Mouse (Mus musculus) T-helper 17 cell (primary cell): Measurements from ENCODE around the gene Armcx4.
"Not testable (repeated sequence)": the region's sequence is repeated elsewhere in the genome, so short reads cannot be mapped to it uniquely, and the experiment has no call there.

Source experiments
- in situ Hi-C, 2 experiments: fragments of 300-600 bp; cut with MboI, MseI; formaldehyde crosslinking; loops; 1 replicate in 1 of 2; 2 replicates in 1 of 2; pipeline ENCODE4 v1.15.1; 2025; ENCODE audit warnings: high pct_unique_total_duplicates in 2 of 2

Armcx4 gene

GRCm38 (mm10) chrX:134686267-134686666, at the start of gene Armcx4:
Armcx4 (plus strand) TSS chrX:134686519.
- in situ Hi-C loops: no loop called here

GRCm38 (mm10) chrX:134641000-134641760, 45.1 kb upstream of the Armcx4 start:
- in situ Hi-C loops: no loop called here

- in situ Hi-C loops: no loop called here
Measured at GRCm38 (mm10) chrX:134646338-134646737, 40.0 kb upstream of the Armcx4 start.

- in situ Hi-C loops: no loop called here
Measured at GRCm38 (mm10) chrX:134647421-134647820, 38.9 kb upstream of the Armcx4 start.

GRCm38 (mm10) chrX:134648031-134648692, 38.2 kb upstream of the Armcx4 start:
- in situ Hi-C loops: no loop called here

GRCm38 (mm10) chrX:134652061-134652460, 34.3 kb upstream of the Armcx4 start:
- in situ Hi-C loops: loop anchor here in 1 of 2 experiments (5.0 kb wide), 1 partner anchor 260 kb away; no protein-coding TSS in a partner anchor

GRCm38 (mm10) chrX:134661586-134661985, 24.7 kb upstream of the Armcx4 start:
- in situ Hi-C loops: no loop called here

- in situ Hi-C loops: no loop called here
Measured at GRCm38 (mm10) chrX:134675022-134675421, 11.3 kb upstream of the Armcx4 start.

GRCm38 (mm10) chrX:134675959-134676358, 10.4 kb upstream of the Armcx4 start:
- in situ Hi-C loops: no loop called here

GRCm38 (mm10) chrX:134684936-134685335, 1.4 kb upstream of the Armcx4 start:
- in situ Hi-C loops: loop anchor here in 1 of 2 experiments (5.0 kb wide), 1 partner anchor 78 kb away; no protein-coding TSS in a partner anchor

GRCm38 (mm10) chrX:134686739-134687171, 436 bp downstream of the Armcx4 start:
- in situ Hi-C loops: no loop called here

GRCm38 (mm10) chrX:134689676-134690075, 3.4 kb downstream of the Armcx4 start:
- in situ Hi-C loops: no loop called here

GRCm38 (mm10) chrX:134690871-134691539, 4.7 kb downstream of the Armcx4 start:
- in situ Hi-C loops: no loop called here

- in situ Hi-C loops: no loop called here
Measured at GRCm38 (mm10) chrX:134691540-134691935, 5.2 kb downstream of the Armcx4 start.

- in situ Hi-C loops: no loop called here
Measured at GRCm38 (mm10) chrX:134716863-134717262, 30.5 kb downstream of the Armcx4 start.

- in situ Hi-C loops: no loop called here
Measured at GRCm38 (mm10) chrX:134717752-134718308, 31.5 kb downstream of the Armcx4 start, which contains the start of gene Armcx1. Armcx1 (plus strand) TSS chrX:134717963.

- in situ Hi-C loops: no loop called here
Measured at GRCm38 (mm10) chrX:134718524-134718923, 32.2 kb downstream of the Armcx4 start.

GRCm38 (mm10) chrX:134723762-134724161, 37.4 kb downstream of the Armcx4 start:
- in situ Hi-C loops: not testable (repeated sequence)

GRCm38 (mm10) chrX:134729778-134730177, 43.5 kb downstream of the Armcx4 start:
- in situ Hi-C loops: loop anchor here (5.0 kb wide), 2 partner anchors 183 to 193 kb away; no protein-coding TSS in a partner anchor

- in situ Hi-C loops: no loop called here
Measured at GRCm38 (mm10) chrX:134737796-134738195, 51.5 kb downstream of the Armcx4 start.

GRCm38 (mm10) chrX:134739160-134739559, 52.8 kb downstream of the Armcx4 start:
- in situ Hi-C loops: no loop called here

- in situ Hi-C loops: no loop called here
Measured at GRCm38 (mm10) chrX:134741862-134742261, 55.5 kb downstream of the Armcx4 start.
